Mouse (Mus musculus) spleen, adult 2 months (tissue): ENCODE data around the gene Jup. TPM values are rescaled to one million over a fixed set of nuclear protein-coding genes. Genes with fewer than 3 reads are reported as not detected.

Source experiments
- DNase-seq, 2 experiments: peaks; one replicate each; pipeline versions ENCODE4 v3.0.0 to v3.0.0-alpha.2; 2012 to 2021; ENCODE audit warnings: low spot score in 2 of 2, low read depth in 1 of 2
- H3K27ac ChIP-seq: fragments of 200-500 bp; 2 replicates; pipeline ENCODE4 v1.5.1; 2012; ENCODE audit warnings: low read length, inconsistent platforms; ENCODE audit not compliant: insufficient read depth
- H3K27me3 ChIP-seq: fragments of 200-500 bp; 2 replicates; pipeline ENCODE4 v1.6.1; 2012; ENCODE audit warnings: mild to moderate bottlenecking, moderate library complexity, low read length, inconsistent platforms; ENCODE audit not compliant: control insufficient read depth, insufficient read depth
- H3K36me3 ChIP-seq: fragments of 200-500 bp; 2 replicates; pipeline ENCODE4 v1.6.1; 2012; ENCODE audit warnings: mild to moderate bottlenecking, low read length, inconsistent platforms; ENCODE audit not compliant: control insufficient read depth, insufficient read depth
- H3K4me1 ChIP-seq: fragments of 200-500 bp; 2 replicates; pipeline ENCODE4 v1.6.1; 2011; ENCODE audit warnings: inconsistent platforms; ENCODE audit not compliant: control insufficient read depth, insufficient read depth, insufficient read length
- H3K4me3 ChIP-seq: fragments of 200-500 bp; 2 replicates; pipeline ENCODE4 v1.5.1; 2011; ENCODE audit warnings: mild to moderate bottlenecking, inconsistent platforms; ENCODE audit not compliant: insufficient read depth, insufficient read length; ENCODE audit errors: extremely low read depth
- CTCF ChIP-seq: fragments of 200-500 bp; IDR thresholded peaks from 2 replicates; pipeline ENCODE4 v1.5.1; 2011; ENCODE audit warnings: mild to moderate bottlenecking, inconsistent platforms; ENCODE audit not compliant: insufficient read depth, insufficient read length, insufficient replicate concordance; ENCODE audit errors: extremely low read depth
- POLR2A ChIP-seq: fragments of 200-500 bp; IDR thresholded peaks from 2 replicates; pipeline ENCODE4 v1.6.1; 2011; ENCODE audit warnings: low read depth, low read length, inconsistent platforms
- WGBS: fragments of 180-500 bp; shearing (Covaris S2); methylation state at CpG from one replicate; pipeline ENCODE4 v1.1.7; 2018; 5-methylcytosine and 5-hydroxymethylcytosine counted together
- polyA plus RNA-seq: library from polyadenylated mRNA; depleted of rRNA; stranded (reverse); fragments of >200 nt; gene quantifications from 2 replicates; pipeline ENCODE4 v1.2.3, GENCODE M21; 2012

The Jup gene
- polyA plus RNA-seq, 1 experiment, result 84.5 TPM

- peak in 1 of 2 experiments; percentile 52 for DNase-seq
- H3K4me3 ChIP-seq, result no peak overlapping the region
- H3K36me3 ChIP-seq, result no peaks in the 10 kb centered on the region
- no peaks in the 10 kb centered on the region for H3K4me1 ChIP-seq
- H3K27me3 ChIP-seq, result no peaks in the 10 kb centered on the region
- H3K27ac ChIP-seq, result no peak overlapping the region
- WGBS, result 42% methylated on average over 10 of the region's 10 CpGs
- no peak for TF ChIP-seq POLR2A
- peak; percentile 56; the same call in 1 of the 2 replicates for TF ChIP-seq CTCF
These were observed 10.7 kb upstream of the Jup start for GRCm38 (mm10) chr11:100408076-100408834.

- WGBS, result 92% methylated on average over 5 of the region's 5 CpGs
These were observed 9.6 kb upstream of the Jup start for GRCm38 (mm10) chr11:100406995-100407705.

GRCm38 (mm10) chr11:100406273-100406672, 8.7 kb upstream of the Jup start:
- no peaks in the 10 kb centered on the region for H3K27me3 ChIP-seq
- H3K4me1 ChIP-seq, result no peaks in the 10 kb centered on the region
- TF ChIP-seq POLR2A (no peak), CTCF (no peak)
- DNase-seq, result no peak
- H3K4me3 ChIP-seq, result no peak overlapping the region
- WGBS, result 96% methylated on average over 8 of the region's 8 CpGs
- H3K36me3 ChIP-seq, result no peaks in the 10 kb centered on the region
- no peak overlapping the region for H3K27ac ChIP-seq

More at GRCm38 (mm10) chr11:100406995-100407705, 9.6 kb upstream of the Jup start:
- no peak overlapping the region for H3K4me3 ChIP-seq
- no peak for DNase-seq
- no peak overlapping the region for H3K27ac ChIP-seq
- TF ChIP-seq POLR2A (no peak), CTCF (no peak)
- no peaks in the 10 kb centered on the region for H3K27me3 ChIP-seq
- H3K4me1 ChIP-seq, result no peaks in the 10 kb centered on the region
- no peaks in the 10 kb centered on the region for H3K36me3 ChIP-seq

- DNase-seq, result no peak
- Histone ChIP-seq H3K27me3 (no peaks in the 10 kb centered on the region), H3K36me3 (no peaks in the 10 kb centered on the region), H3K27ac (no peak overlapping the region), H3K4me3 (no peak overlapping the region), H3K4me1 (no peaks in the 10 kb centered on the region; the same call in 1 of the 2 replicates)
- 82% methylated on average over 3 of the region's 3 CpGs for WGBS
- TF ChIP-seq CTCF (no peak), POLR2A (no peak)
These were observed 7.0 kb upstream of the Jup start for GRCm38 (mm10) chr11:100404456-100405074.

- H3K4me3 ChIP-seq, result no peak overlapping the region
- H3K4me1 ChIP-seq, result no peaks in the 10 kb centered on the region; the same call in 1 of the 2 replicates
- H3K36me3 ChIP-seq, result no peaks in the 10 kb centered on the region
- WGBS, result 80% methylated on average over 10 of the region's 10 CpGs
- no peak overlapping the region for H3K27ac ChIP-seq
- no peak for DNase-seq
- H3K27me3 ChIP-seq, result no peaks in the 10 kb centered on the region
- TF ChIP-seq CTCF (no peak), POLR2A (no peak)
These were observed 6.0 kb upstream of the Jup start for GRCm38 (mm10) chr11:100403445-100404134.

GRCm38 (mm10) chr11:100402682-100403081, 5.1 kb upstream of the Jup start:
- WGBS, result 83% methylated on average over 2 of the region's 2 CpGs
- Histone ChIP-seq H3K27me3 (no peaks in the 10 kb centered on the region), H3K4me3 (no peak overlapping the region), H3K27ac (no peak overlapping the region), H3K4me1 (no peaks in the 10 kb centered on the region; the same call in 1 of the 2 replicates), H3K36me3 (no peaks in the 10 kb centered on the region)
- no peak for DNase-seq
- TF ChIP-seq POLR2A (no peak), CTCF (no peak)
